Mouse (Mus musculus) right cerebral cortex, postnatal 25 days (tissue): ENCODE measurements at regions not wholly inside any gene's neighbourhood (a gene's known extent, or its start where the extent isn't known, plus 50 kb on each side); places are given as distances from the start of the nearest gene placed in this dataset.
A peak's percentile ranks its signal among the peaks of the same experiment; 100 is the strongest.
"Not testable (repeated sequence)": the region's sequence is repeated elsewhere in the genome, so short reads cannot be mapped to it uniquely, and the experiment has no call there.

Experiments used
- DNase-seq: peaks from one replicate; pipeline ENCODE4 v3.0.0; 2022

- DNase-seq, result no peak
Observed at GRCm38 (mm10) chr8:96174996-96175395, 286.6 kb upstream of the Got2 start.

DNA sequence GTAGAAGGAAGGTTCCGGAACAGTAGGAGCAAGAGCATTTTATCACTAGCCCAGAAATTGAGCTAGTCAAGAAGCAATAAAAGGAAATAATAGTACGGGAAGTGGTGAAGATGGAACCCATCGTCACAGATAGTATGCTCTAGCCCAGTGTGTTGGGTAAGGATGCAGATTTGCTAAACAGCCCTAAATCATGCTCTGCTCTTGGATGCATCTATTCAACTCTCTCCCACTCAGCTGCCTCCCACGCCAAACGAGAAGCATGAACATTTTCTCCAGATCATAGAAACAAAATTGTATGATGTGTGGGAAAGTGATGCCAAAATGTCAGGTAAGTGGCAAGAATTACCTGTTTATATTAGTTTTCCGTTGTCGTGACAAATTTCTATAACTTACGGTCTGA lies 276.6 kb upstream of the Got2 start:
- DNase-seq, result no peak

DNA sequence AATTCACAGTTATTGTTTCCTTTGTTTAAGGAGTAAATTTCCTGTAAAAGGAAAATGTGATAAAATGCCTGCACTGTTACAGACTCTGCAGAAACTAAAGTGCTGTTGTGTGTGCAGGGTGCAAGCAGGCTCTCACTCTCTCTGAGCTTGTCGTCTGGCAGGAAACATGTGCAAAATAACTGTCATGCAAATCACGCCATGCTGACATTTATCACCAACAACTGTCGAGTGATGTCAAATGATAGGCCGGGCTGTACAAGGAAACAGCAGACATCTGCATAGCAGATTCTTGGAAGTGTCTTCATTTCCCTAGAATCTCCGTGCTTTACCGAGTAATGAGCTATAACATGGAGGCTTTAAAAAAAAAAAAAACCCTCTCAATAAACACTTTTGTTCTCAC lies 271.6 kb upstream of the Got2 start:
- no peak for DNase-seq

- DNase-seq, result peak; percentile 31
Observed at GRCm38 (mm10) chr8:96152496-96153250, 264.3 kb upstream of the Got2 start.

- peak; percentile 64 for DNase-seq
Observed at GRCm38 (mm10) chr8:96152056-96152455, 263.7 kb upstream of the Got2 start.

GRCm38 (mm10) chr8:96151065-96151472 lies 262.7 kb upstream of the Got2 start:
- DNase-seq, result peak; percentile 73

- no peak for DNase-seq
Observed at GRCm38 (mm10) chr8:96132183-96132582, 243.8 kb upstream of the Got2 start.

DNA sequence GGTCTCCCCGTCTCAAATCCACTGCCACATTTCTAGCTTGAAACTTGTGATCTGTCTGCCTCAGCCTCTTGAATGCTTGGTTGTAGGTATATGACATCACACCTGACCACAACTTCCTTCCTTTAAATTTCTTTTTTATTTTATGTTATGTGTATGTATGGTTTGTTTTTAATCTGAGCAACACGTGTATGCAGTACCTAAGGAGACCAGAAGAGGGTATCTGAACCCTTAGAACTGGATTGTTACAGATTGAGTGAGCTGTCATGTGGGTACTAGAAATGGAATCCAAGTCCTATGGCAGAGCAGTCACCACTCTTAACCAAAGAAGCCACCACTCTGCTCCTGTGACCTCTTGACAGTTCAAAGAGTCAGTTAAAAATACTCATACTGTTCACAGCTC lies 240.0 kb upstream of the Got2 start:
- DNase-seq, result no peak

- DNase-seq, result no peak
Observed at GRCm38 (mm10) chr8:96100817-96101216, 212.5 kb upstream of the Got2 start.

GRCm38 (mm10) chr8:96092931-96093330 lies 204.6 kb upstream of the Got2 start:
- DNase-seq, result no peak

DNA sequence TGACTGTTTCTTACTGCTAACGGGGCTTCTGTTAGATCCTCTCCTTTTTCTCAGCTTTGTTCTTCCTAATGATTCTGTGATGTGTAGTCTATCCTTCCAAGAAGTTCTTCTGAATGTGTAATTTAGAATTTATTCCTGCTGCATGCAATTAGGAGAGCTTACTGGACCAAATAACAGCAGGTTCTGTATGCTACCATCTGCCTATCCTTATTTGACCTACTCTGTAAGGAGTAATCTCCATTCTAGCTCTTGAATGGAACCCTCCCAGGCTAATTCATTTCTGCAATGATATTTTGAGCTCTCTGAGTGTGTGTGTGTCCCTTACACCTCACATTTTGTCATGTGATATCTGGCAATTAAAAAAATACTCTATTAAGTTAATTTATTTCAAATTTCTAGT lies 201.9 kb upstream of the Got2 start:
- DNase-seq, result no peak

DNA sequence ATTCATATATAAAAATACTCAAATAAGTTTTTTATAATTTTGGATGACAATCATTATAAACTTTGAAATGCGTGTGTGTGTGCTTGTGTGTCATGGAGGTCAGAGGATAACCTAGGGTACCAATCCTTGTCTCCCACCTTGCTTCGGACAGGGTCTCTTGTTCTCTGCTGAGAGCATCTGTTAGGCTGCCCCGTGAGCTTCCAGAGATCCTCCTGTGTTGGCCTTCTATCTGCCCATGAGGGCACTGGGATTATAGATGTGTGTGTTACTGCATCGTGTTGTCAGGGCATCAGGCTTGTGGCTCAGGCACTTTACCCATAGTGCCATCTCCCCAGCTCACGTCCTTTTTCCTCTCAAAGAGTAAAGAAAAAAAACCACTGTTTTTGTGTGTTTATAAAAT lies 180.0 kb upstream of the Got2 start:
- DNase-seq, result no peak

- DNase-seq, result no peak
Observed at GRCm38 (mm10) chr8:96047686-96048085, 159.3 kb upstream of the Got2 start.

GRCm38 (mm10) chr8:96042335-96042734 lies 154.0 kb upstream of the Got2 start:
- DNase-seq, result no peak

GRCm38 (mm10) chr8:96040216-96040615 lies 151.9 kb upstream of the Got2 start:
- DNase-seq, result no peak

DNA sequence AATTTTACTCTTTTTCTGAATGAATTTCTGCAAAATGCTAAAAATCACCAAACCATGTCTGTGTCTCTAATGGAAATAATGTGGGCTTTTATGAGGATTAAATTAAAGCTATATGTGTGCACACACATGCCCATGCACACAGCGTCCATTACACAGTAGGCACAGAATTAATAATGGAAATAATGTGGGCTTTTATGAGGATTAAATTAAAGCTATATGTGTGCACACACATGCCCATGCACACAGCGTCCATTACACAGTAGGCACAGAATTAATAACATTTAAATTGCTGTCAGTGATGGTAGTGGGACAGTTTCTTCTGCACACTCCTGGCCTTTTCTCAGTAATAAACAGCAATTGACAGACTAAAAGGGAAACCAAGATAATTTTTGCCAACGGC lies 130.4 kb upstream of the Got2 start:
- not testable (repeated sequence) for DNase-seq

DNA sequence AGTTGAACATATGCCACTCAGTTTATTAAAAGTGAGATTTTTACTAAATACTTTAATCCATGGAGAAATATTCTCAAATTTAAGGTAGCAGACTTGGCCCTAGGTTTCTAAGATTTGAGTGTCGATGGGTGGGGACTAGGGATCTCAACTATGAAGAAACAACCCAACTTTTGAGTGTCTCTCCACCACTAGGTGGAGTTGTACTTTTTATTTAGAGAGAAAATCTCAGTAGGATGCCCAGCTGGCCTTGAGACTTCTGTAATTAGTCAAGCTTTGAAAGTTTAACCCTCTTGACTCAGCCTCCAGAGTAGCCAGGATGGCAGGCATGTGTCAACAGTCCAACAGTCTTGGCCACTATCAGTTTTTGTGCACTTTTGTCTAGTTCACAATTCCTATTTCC lies 123.7 kb upstream of the Got2 start:
- no peak for DNase-seq

DNA sequence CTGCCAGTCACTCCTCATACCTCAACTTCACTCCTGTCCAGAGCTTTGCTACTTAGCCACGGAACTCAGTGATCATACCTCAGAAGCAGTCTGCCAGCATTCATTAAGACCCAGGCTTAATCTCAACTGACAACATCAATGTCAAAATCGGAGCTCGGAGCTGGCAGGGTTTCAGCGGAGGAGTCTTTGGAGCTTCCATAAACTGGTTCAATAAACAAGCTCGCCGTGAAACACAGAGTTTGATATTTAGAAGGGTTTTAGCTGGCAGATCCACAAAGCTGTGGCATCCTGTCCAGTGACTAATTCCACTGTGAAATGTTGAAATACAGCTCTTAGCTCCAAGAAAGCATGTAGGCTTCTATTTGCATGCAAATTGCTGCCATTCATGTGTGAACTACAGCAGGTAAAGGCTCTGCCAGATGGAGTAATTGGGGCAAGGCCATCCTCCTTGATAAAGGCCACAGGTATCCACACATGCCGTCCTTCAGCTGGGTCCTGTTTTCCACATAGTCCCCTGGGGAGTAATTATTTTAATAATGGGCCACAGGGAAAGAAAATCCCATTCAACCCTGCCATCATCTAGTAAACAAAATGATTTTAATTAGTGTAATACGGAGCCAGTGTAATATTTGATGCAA lies 103.6 kb upstream of the Got2 start:
- no peak for DNase-seq

DNA sequence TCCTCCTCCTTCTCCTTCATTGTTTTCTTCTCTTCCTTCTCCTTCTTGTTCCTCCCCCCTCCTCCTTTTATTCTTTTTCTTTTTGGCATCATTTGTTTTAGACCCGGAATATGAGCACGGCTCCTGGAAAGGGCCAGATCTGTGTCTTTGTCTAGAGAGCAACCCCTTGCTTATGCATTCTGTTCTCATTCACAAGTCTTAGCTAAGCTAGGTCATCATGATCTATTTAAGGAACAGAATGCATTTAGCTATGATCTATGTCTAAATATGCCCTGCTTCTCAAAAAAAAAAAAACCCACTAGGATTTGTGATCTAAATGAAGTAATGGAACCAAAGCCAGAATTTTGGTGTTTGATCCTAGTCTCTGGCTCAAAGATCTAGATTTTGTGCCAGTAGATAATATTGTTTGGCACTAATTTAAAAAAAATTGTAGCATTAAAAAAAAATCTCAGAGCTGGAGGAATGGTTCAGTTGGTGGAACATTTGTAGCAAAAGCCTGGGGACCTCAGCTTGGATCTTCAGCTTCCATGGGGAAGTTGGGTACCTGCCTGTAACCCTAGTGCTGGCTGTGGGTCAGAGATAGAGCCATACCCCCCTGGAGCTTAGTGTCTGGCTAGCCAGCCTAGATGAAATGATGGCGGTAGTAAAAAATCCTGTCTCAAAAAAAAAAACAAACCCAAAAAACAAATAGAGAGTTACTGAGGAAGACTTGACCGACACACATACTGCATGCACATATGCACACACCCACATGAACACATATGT lies 100.5 kb upstream of the Got2 start:
- DNase-seq, result no peak

DNA sequence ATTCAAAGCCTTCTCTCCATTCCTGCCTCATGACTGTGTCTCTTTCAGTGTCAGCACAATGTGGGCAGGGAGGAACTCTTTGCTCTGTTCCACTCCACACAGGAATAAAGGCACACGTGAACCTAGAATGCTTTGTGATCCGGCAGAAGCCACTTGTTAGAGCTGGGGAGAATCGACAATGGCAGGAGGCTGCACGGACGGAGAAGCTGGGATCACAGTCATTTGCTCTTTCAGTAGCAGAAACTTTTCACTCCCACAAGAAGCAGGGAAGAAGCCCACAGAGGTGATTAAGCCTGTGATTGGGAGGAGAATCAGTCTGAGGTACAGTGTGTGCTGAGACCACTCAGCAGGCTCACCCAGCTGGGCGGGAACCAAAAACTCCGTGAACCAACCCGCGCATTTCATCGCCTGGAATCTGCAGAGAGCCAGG lies 98.7 kb upstream of the Got2 start:
- peak; percentile 13 for DNase-seq

- DNase-seq, result no peak
Observed at GRCm38 (mm10) chr8:95986410-95986809, 98.1 kb upstream of the Got2 start.

DNA sequence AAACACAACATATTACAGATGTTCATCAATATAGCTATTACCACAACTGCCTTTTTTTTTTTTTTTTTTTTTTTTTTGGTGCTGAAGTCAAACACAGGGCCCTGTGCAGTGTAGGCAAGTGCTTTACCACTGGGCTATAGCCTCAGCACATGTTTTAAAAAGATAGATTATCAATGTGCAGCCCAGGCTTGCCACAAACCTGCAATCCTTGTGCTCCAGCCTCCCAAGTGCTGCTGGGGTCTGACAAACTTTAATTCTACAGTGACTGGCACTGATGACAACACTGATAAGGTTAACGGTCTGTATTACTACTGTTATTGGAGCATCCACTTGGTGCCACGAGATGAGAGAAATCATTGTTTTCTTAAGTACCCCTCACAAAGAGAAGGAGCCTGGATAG lies 95.3 kb upstream of the Got2 start:
- no peak for DNase-seq

DNA sequence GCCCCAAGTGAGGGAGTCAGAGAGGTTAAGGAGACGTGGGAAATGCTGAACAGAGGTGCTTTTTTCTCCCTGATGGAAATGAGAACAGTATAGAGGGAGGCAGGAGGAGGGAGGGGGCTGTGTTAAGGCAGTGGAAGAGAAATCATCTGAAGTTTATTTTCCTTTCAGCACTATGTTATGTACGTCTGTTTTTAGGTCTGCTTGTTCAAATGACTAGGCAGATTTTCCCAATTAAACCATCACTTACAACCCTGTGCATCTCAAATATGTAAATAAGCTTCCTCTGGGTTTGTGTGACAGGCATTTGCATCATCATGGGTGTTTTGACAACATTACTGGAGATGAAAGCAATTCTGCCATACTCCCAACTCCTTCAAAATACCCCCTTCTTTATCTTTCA lies 92.1 kb upstream of the Got2 start:
- DNase-seq, result no peak

DNA sequence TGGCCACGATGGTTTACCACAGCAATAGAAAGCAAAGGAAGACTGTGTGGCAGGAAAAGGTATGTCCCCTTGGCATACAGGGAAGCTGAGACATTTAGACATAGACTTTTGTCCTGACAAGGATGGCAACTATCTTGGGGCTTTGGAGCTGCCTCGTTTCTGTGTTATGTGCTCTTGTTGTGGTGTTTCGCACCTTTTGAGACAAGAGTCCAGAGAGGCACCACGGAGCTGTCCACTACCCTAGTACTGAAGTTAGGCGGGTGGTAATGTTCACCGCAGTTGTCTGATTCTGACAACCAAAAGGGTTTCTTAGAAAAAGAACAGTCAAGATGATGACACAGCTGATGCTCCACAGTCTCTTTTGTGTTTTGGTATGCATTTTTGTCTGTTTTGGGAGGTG lies 90.9 kb upstream of the Got2 start:
- DNase-seq, result no peak
